In the genomic region with DNA sequence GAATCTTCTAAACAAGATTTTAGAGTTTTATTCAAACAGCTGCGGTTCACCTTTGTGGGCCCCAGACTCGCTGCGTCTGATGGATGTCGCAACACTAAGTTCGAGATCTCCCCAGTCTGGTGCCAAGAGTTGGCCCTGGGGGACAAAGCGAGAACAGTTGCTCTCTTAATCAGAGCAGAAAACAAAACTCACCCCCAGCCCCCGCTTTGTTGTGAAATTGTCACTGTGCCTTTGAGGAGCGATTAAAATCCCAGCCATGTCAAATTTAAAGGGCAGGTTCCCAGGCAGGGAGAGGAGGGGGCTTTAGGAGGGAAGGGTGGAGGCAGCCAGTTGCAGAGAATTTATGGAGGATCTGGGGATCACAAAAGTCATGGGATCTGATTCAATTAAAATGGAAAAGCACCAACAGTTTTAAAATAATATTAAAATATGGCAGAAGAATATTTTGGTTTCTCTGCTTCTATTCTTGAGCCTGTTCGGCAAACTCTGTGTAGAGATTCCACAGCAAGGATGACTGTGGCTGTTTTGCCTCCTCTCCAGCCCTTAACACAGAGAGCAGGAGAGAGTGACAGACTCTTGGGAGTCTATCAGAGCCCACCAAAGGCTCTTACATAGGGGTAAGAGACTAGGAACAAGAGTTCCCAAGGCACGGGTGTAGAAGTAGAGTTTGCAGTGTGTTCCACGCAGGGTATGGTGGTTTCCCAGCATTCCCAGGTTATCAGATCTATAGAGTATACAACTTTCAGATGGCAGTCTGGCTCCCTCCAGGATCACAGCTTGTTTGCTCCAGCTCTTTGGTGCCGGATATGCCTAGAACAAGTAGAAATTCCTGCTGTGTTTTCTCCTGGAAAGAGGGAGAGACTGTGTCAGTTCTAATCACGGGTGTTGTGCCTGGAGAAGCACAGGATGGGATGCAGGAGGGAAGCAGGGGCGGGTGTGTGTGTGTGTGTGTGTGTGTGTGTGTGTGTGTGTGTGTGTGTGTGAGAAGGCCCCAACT, we compare ENCODE assay signal across 8 mouse cellular contexts.
DNase-seq lines count a peak whose midpoint lies in the region; ATAC-seq and TF ChIP-seq lines count a peak whose summit lies in the region.

No protein-coding gene starts in this region.

- H3K4me3 ChIP-seq in embryonic facial prominence, embryonic 12.5 days, result no peak overlapping the region
- no peak overlapping the region for H3K4me3 ChIP-seq in embryonic facial prominence, embryonic 10.5 days
- no peak overlapping the region for H3K4me3 ChIP-seq in hindbrain, embryonic 13.5 days
- no peak overlapping the region for H3K4me3 ChIP-seq in intestine, postnatal 0 days (ENCODE audit: low read depth, low read length)

- H3K4me2 ChIP-seq in embryonic facial prominence, embryonic 12.5 days (replicated peaks), result no peak overlapping the region
- H3K4me2 ChIP-seq in hindbrain, embryonic 13.5 days, result 0 out of 2 replicates have a peak overlapping the region, but pooled peaks have one; percentile 4
- H3K4me2 ChIP-seq in intestine, postnatal 0 days (replicated peaks; ENCODE audit: low read depth), result no peak overlapping the region

- H3K27ac ChIP-seq in embryonic facial prominence, embryonic 12.5 days, result peak overlapping the region; percentile 41; the same call in 1 of the 2 replicates
- H3K27ac ChIP-seq in embryonic facial prominence, embryonic 10.5 days (replicated peaks), result no peak overlapping the region
- peak overlapping the region; percentile 71 for H3K27ac ChIP-seq in hindbrain, embryonic 13.5 days
- no peak overlapping the region for H3K27ac ChIP-seq in intestine, postnatal 0 days (ENCODE audit: low read depth, low read length)

- no peak overlapping the region for H3K9ac ChIP-seq in embryonic facial prominence, embryonic 12.5 days
- H3K9ac ChIP-seq in hindbrain, embryonic 13.5 days, result no peak overlapping the region; the same call in 1 of the 2 replicates
- H3K9ac ChIP-seq in intestine, postnatal 0 days (ENCODE audit: low read depth, low read length), result no peak overlapping the region

- 49% methylated on average over 14 of the region's 14 CpGs for WGBS in embryonic facial prominence, embryonic 12.5 days
- WGBS in embryonic facial prominence, embryonic 10.5 days, result 60% methylated on average over 14 of the region's 14 CpGs
- 49% methylated on average over 14 of the region's 14 CpGs for WGBS in hindbrain, embryonic 13.5 days
- WGBS in intestine, postnatal 0 days, result 46% methylated on average over 14 of the region's 14 CpGs

- no peaks in the 10 kb centered on the region for H3K36me3 ChIP-seq in embryonic facial prominence, embryonic 12.5 days
- no peaks in the 10 kb centered on the region for H3K36me3 ChIP-seq in embryonic facial prominence, embryonic 10.5 days (replicated peaks)
- no peaks in the 10 kb centered on the region for H3K36me3 ChIP-seq in hindbrain, embryonic 13.5 days
- no peaks in the 10 kb centered on the region for H3K36me3 ChIP-seq in intestine, postnatal 0 days (ENCODE audit: control insufficient read depth, insufficient read depth)

- H3K27me3 ChIP-seq in embryonic facial prominence, embryonic 12.5 days, result no peaks in the 10 kb centered on the region
- H3K27me3 ChIP-seq in embryonic facial prominence, embryonic 10.5 days (replicated peaks; ENCODE audit: low read depth, poor library complexity, severe bottlenecking), result no peaks in the 10 kb centered on the region
- no peaks in the 10 kb centered on the region for H3K27me3 ChIP-seq in hindbrain, embryonic 13.5 days
- no peaks in the 10 kb centered on the region for H3K27me3 ChIP-seq in intestine, postnatal 0 days (replicated peaks; ENCODE audit: control insufficient read depth, insufficient read depth, low read length)

- no peak for ATAC-seq in embryonic facial prominence, embryonic 12.5 days (ENCODE audit: insufficient number of reproducible peaks, insufficient read depth, low FRiP score, low TSS enrichment)
- ATAC-seq in common myeloid progenitor, adult 5-6 weeks (replicated peaks; ENCODE audit: low read depth, poor library complexity, severe bottlenecking), result 0 out of 2 replicates have a peak, but pooled peaks have one; percentile 27
- ATAC-seq in hindbrain, embryonic 13.5 days (ENCODE audit: low FRiP score), result no peak; the same call in 1 of the 2 replicates
- no peak for ATAC-seq in intestine, postnatal 0 days

- no peak for DNase-seq in embryonic facial prominence, embryonic 10.5 days (ENCODE audit: low spot score)
- DNase-seq in lung, postnatal 25 days (ENCODE audit: low spot score), result peak; percentile 40
- no peak for DNase-seq in left cerebral cortex, adult 18-20 months (ENCODE audit: low spot score in 2 of 2)
- DNase-seq in urinary bladder, postnatal 4 days (ENCODE audit: low spot score in 2 of 2), result no peak

- H3K4me1 ChIP-seq in embryonic facial prominence, embryonic 12.5 days, result peaks cover 8% of the 10 kb centered on the region; the same call in 1 of the 2 replicates
- H3K4me1 ChIP-seq in embryonic facial prominence, embryonic 10.5 days, result peaks cover 18% of the 10 kb centered on the region
- peaks cover 20% of the 10 kb centered on the region for H3K4me1 ChIP-seq in hindbrain, embryonic 13.5 days (replicated peaks)
- 0 out of 2 replicates have a peak, but pooled peaks cover 4% of the 10 kb centered on the region for H3K4me1 ChIP-seq in intestine, postnatal 0 days (replicated peaks; ENCODE audit: control insufficient read depth, insufficient read depth, low read length)

- no peak for TF ChIP-seq CTCF in intestine, postnatal 0 days (IDR thresholded peaks at IDR 0.05; ENCODE audit: low read depth)

- H3K9me3 ChIP-seq in embryonic facial prominence, embryonic 12.5 days, result no peaks in the 10 kb centered on the region
- H3K9me3 ChIP-seq in embryonic facial prominence, embryonic 10.5 days, result no peaks in the 10 kb centered on the region
- no peaks in the 10 kb centered on the region for H3K9me3 ChIP-seq in hindbrain, embryonic 13.5 days
- H3K9me3 ChIP-seq in intestine, postnatal 0 days (ENCODE audit: control insufficient read depth), result no peaks in the 10 kb centered on the region

Comparison
In these comparisons a context has a peak if more than half of its experiments do, and no peak if none do; other contexts are left out.
1. H3K27ac ChIP-seq: peak in embryonic facial prominence, embryonic 12.5 days (single experiment) and hindbrain, embryonic 13.5 days (single experiment); none in embryonic facial prominence, embryonic 10.5 days (single experiment) and intestine, postnatal 0 days (single experiment).